Mouse (Mus musculus) adrenal gland (tissue): ENCODE data around the gene Cenpo.

ENCODE experiments used
- intact Hi-C: fragments of 180-260 bp; cut with DNase I; formaldehyde crosslinking; loops from one replicate; pipeline ENCODE4 v1.15.1; 2025

The Cenpo gene

DNA sequence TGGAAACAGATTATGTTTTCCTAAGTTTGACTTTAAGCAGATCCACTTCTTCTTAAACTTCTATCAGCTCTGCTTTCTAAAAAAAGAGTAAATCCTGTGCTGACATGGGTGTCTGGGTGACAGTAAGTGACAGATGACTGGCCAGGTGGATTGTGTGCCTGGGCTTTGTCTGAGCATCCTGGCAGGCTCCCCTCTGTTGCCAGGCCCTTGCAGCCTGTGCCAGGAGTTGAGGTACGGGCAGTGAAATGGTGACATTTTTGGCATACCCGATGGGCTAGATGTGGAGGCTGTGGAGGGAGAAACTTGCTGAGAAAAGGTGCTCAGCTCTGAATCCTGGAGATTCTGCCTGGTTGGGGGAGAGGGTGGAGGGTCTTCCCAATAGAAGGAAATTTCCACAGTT lies 76.6 kb downstream of the Cenpo start:
- intact Hi-C loops = no loop called here

DNA sequence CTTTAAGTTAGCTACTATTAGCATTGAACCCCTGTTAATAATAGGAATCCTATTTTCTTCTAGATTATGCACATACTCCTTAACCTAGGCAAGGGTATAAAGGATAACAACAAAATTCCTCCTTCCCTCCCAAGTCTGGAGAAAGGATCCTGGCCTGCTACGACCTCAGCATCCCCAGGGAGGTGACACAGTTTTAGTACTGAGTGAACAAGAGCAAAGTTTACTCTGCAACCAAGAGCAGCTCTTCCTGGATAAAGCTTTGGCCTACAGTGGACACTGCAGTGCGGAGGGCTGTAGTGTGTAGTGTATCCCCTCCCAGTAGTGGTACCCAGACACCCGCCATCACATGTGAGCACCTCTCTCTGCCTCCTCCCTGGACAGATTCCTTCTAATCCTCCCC lies 82.1 kb downstream of the Cenpo start:
- intact Hi-C loops = no loop called here

DNA sequence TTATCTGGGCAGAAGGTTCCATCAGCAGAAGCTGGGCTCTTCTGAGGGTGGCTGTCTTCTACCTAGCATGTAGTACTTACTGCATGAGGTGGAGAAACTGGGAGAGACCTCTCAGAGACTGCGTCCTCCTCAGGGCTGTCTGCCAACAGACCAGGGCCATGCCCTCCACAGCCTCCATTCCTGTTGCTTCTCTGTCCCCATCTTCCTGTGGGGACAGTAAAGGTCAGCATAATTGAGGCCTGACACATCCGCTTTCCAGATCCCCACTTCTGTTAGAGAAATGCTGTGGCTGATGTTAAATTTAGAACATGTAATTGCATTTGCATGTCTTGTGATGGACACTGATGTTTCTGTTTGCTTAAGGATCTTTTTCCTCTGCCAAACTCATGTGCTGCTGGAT lies 83.2 kb downstream of the Cenpo start:
- intact Hi-C loops = no loop called here
